Mouse (Mus musculus) spleen, adult 2 months (tissue): Measurements from ENCODE around the gene Fcna.

Experiments
- CTCF ChIP-seq: fragments of 200-500 bp; IDR thresholded peaks from 2 replicates; pipeline ENCODE4 v1.5.1; 2011; ENCODE audit warnings: mild to moderate bottlenecking, inconsistent platforms; ENCODE audit not compliant: insufficient read depth, insufficient read length, insufficient replicate concordance; ENCODE audit errors: extremely low read depth
- POLR2A ChIP-seq: fragments of 200-500 bp; IDR thresholded peaks from 2 replicates; pipeline ENCODE4 v1.6.1; 2011; ENCODE audit warnings: low read depth, low read length, inconsistent platforms

DNA sequence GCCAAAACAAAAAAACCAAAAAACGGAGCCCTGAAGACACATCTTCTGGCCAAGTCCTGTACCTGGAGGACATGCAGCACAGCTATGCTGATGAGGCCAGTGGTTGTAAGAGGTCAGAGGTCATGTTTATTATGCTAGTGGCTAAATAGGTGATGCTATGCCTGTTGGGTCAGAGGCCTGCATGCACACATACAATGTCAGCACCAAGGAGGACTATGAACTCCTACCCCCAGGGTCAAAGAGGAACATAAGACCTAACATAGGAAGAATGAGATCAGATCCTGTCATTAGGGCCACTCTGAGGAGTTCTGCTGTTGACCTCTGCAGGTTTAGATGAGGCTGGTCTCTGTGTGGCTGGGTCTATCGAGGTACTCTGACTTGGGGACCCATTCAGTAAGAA, 27.8 kb downstream of the Fcna start:
- no peak for TF ChIP-seq CTCF
- no peak for TF ChIP-seq POLR2A
